Mouse (Mus musculus) limb, embryonic 11.5 days (tissue): ENCODE measurements at regions not wholly inside any gene's neighbourhood (a gene's known extent, or its start where the extent isn't known, plus 50 kb on each side); places are given as distances from the start of the nearest gene placed in this dataset.

ENCODE experiments used
- ATAC-seq: fragments of 200-750 bp; cut with Nextera tagmentation; 2 replicates; pipeline ENCODE4 v1.8.0; 2017; ENCODE audit warnings: low read depth; ENCODE audit not compliant: insufficient number of reproducible peaks, low FRiP score, low TSS enrichment
- DNase-seq: peaks from one replicate; pipeline ENCODE4 v3.0.0-alpha.2; 2015; ENCODE audit warnings: low spot score
- H3K27ac ChIP-seq: fragments of 300-500 bp; sonication (generic); replicated peaks from 2 replicates; pipeline ENCODE4 v1.5.1; 2014; ENCODE audit warnings: low read depth, mild to moderate bottlenecking, low read length
- H3K27me3 ChIP-seq: fragments of 300-500 bp; sonication (generic); 2 replicates; pipeline ENCODE4 v1.6.1; 2014; ENCODE audit warnings: mild to moderate bottlenecking, low read length, mixed read lengths; ENCODE audit not compliant: control insufficient read depth, insufficient read depth
- H3K36me3 ChIP-seq: fragments of 300-500 bp; sonication (generic); 2 replicates; pipeline ENCODE4 v1.6.1; 2014; ENCODE audit warnings: mild to moderate bottlenecking, low read length, moderate library complexity, mixed read lengths; ENCODE audit not compliant: control insufficient read depth, insufficient read depth
- H3K4me1 ChIP-seq: fragments of 300-500 bp; sonication (generic); 2 replicates; pipeline ENCODE4 v1.6.1; 2014; ENCODE audit warnings: low read length, mixed read lengths; ENCODE audit not compliant: control insufficient read depth, insufficient read depth
- H3K4me2 ChIP-seq: fragments of 300-500 bp; sonication (generic); 2 replicates; pipeline ENCODE4 v1.6.1; 2014; ENCODE audit warnings: low read depth, mild to moderate bottlenecking, moderate library complexity; ENCODE audit not compliant: severe bottlenecking
- H3K4me3 ChIP-seq: fragments of 300-500 bp; sonication (generic); 2 replicates; pipeline ENCODE4 v1.5.1; 2014; ENCODE audit warnings: low read depth, low read length
- H3K9ac ChIP-seq: fragments of 300-500 bp; sonication (generic); 2 replicates; pipeline ENCODE4 v1.6.1; 2014; ENCODE audit warnings: mild to moderate bottlenecking, low read length
- H3K9me3 ChIP-seq: fragments of 300-500 bp; sonication (generic); 2 replicates; pipeline ENCODE4 v1.6.1; 2016; ENCODE audit warnings: low read length; ENCODE audit not compliant: control insufficient read depth
- WGBS: fragments of 180-500 bp; shearing (Covaris S2); extraction: QIAGEN DNeasy Blood & Tissue Kit; methylation state at CpG from one replicate; pipeline ENCODE4 v1.1.7; 2014; 5-methylcytosine and 5-hydroxymethylcytosine counted together

DNA sequence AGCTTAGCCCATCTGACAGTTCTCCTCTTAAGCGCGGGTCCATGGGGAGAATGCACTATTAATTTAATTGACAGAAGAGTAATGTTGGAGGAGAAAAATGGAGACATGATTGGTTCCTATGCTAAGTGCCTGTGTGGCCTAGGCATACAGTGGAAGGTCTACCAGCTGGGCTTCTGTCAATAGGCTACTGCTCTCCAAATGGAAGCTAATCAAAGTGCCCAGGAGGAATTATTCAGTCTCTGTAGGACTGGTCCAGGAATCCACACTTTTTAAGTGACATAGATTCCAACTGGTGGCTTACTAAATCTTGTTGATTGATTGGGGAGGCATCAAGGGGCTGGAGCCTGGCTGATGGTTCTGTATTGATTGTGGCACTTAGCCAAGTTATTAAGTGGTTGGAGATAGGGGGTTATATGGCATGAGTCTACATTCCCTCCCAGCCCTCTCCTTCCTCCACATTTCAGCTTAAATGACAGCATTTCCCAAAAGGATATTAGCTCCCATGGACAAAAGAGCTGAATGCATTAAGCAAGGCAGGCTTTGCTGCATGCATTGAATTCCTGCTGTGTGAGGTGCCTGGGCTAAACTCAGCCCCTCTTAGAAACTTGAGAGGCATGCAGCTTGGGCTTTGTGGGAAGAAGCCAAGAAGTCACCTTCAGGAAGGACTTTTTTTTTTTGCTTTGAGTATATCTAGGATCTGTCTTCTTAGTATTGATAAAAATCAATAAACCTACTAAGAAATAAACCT is 75.0 kb upstream of the Pirt start:
- Histone ChIP-seq H3K36me3 (no peaks in the 10 kb centered on the region), H3K27me3 (no peaks in the 10 kb centered on the region), H3K9me3 (no peaks in the 10 kb centered on the region), H3K4me3 (no peak overlapping the region), H3K4me1 (no peaks in the 10 kb centered on the region), H3K9ac (no peak overlapping the region), H3K4me2 (no peak overlapping the region), H3K27ac (no peak overlapping the region)
- no peak for DNase-seq
- no peak for ATAC-seq
- 95% methylated on average over 2 of the region's 2 CpGs for WGBS

DNA sequence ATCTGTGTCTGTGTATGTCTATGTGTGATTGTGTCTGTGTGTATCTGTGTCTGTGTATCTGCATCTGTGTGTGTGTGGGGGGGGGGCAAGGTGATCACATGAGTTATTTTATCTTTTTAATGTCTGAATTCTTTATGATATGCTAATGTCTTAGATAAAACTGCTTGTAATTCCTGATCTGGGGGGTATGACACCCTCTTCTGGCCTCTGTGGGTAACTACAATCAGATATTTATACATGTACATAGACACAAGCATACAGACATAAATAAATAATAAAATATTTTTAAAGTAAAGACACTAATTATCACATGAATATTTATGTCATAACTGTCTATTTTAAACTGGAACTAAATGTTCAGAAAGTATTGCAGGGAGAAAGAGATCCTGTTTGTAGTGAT is 66.5 kb upstream of the Pirt start:
- DNase-seq: no peak
- Histone ChIP-seq H3K9me3 (no peaks in the 10 kb centered on the region), H3K4me3 (no peak overlapping the region), H3K27me3 (no peaks in the 10 kb centered on the region), H3K36me3 (no peaks in the 10 kb centered on the region), H3K9ac (no peak overlapping the region), H3K4me2 (no peak overlapping the region), H3K27ac (no peak overlapping the region), H3K4me1 (no peaks in the 10 kb centered on the region)
- no peak for ATAC-seq

DNA sequence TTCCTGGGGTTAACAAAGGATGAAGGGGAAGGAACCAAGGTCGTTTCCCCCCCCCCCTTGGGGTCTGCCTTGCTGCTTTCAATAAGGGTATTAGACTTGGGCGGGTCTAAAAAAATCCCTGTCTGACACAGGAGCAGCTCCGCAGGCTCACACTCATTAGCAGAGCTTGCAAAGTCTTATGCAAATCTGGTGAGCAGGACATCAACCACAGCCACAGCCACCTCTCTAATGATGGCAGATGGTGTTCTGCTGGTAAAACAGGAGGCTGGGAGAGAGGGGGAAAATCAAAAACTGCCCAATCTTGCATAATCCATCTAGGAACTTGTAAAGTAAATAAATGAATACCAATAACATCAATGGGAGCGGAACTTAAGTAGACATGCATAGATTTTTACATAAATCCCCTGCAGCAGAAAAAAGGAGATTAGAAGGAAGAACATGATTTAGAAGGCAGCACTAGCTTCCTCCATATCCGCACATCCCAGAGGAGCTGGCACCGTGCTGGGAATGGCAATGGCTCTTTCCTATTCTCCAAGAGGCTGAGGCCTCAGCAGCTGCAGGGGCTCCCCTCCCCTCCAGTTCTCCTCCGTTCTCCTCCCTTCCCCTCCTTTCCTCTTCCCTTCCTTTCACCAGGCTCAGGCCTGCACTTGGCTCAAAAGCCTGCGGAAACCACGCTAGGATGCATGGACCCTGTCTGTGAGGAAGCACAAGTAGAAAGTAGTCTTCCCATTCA is 65.6 kb upstream of the Pirt start:
- Histone ChIP-seq H3K9ac (no peak overlapping the region), H3K27me3 (no peaks in the 10 kb centered on the region), H3K27ac (no peak overlapping the region), H3K4me1 (no peaks in the 10 kb centered on the region), H3K4me2 (no peak overlapping the region), H3K9me3 (no peaks in the 10 kb centered on the region), H3K36me3 (no peaks in the 10 kb centered on the region), H3K4me3 (no peak overlapping the region)
- WGBS: 38% methylated on average over 9 of the region's 9 CpGs
- no peak for DNase-seq
- no peak for ATAC-seq
